Mouse (Mus musculus) cerebellum, adult 18-20 months (tissue): ENCODE results near the gene Slc40a1.

Source experiments
- DNase-seq, 2 experiments: peaks; one replicate each; pipeline ENCODE4 v3.0.0; 2021

The Slc40a1 gene

GRCm38 (mm10) chr1:45926393-45926763 is at the start of gene Slc40a1:
Slc40a1 (minus strand) TSS chr1:45926523.
- DNase-seq, result no peak

- no peak for DNase-seq
Measured at GRCm38 (mm10) chr1:45971314-45971713, 45.0 kb upstream of the Slc40a1 start.

GRCm38 (mm10) chr1:45948988-45949387 is 22.7 kb upstream of the Slc40a1 start:
- DNase-seq, result no peak

GRCm38 (mm10) chr1:45947843-45948242 is 21.5 kb upstream of the Slc40a1 start:
- no peak for DNase-seq

- no peak for DNase-seq
Measured at GRCm38 (mm10) chr1:45931127-45931526, 4.8 kb upstream of the Slc40a1 start.

GRCm38 (mm10) chr1:45926911-45927310 is 588 bp upstream of the Slc40a1 start:
- no peak for DNase-seq

- peak; percentile 11 to 60 for DNase-seq
Measured at GRCm38 (mm10) chr1:45925500-45926392, 577 bp downstream of the Slc40a1 start.

GRCm38 (mm10) chr1:45925131-45925499 is 1.2 kb downstream of the Slc40a1 start:
- DNase-seq, result no peak

- DNase-seq, result no peak
Measured at GRCm38 (mm10) chr1:45924516-45924915, 1.8 kb downstream of the Slc40a1 start.

- DNase-seq, result no peak
Measured at GRCm38 (mm10) chr1:45923306-45923705, 3.0 kb downstream of the Slc40a1 start.

- DNase-seq, result no peak
Measured at GRCm38 (mm10) chr1:45920703-45921102, 5.6 kb downstream of the Slc40a1 start.

GRCm38 (mm10) chr1:45919752-45920151 is 6.6 kb downstream of the Slc40a1 start:
- DNase-seq, result no peak

- no peak for DNase-seq
Measured at GRCm38 (mm10) chr1:45917136-45917803, 9.1 kb downstream of the Slc40a1 start.

- no peak for DNase-seq
Measured at GRCm38 (mm10) chr1:45916174-45916573, 10.1 kb downstream of the Slc40a1 start.

- DNase-seq, result no peak
Measured at GRCm38 (mm10) chr1:45914236-45914635, 12.1 kb downstream of the Slc40a1 start.

GRCm38 (mm10) chr1:45905107-45905821 is 21.1 kb downstream of the Slc40a1 start:
- DNase-seq, result no peak

- DNase-seq, result no peak
Measured at GRCm38 (mm10) chr1:45904161-45904560, 22.2 kb downstream of the Slc40a1 start.

GRCm38 (mm10) chr1:45898044-45898443 is 28.3 kb downstream of the Slc40a1 start:
- DNase-seq, result no peak

- DNase-seq, result no peak
Measured at GRCm38 (mm10) chr1:45894168-45894912, 32.0 kb downstream of the Slc40a1 start.

- no peak for DNase-seq
Measured at GRCm38 (mm10) chr1:45891986-45892385, 34.3 kb downstream of the Slc40a1 start.

GRCm38 (mm10) chr1:45890173-45890572 is 36.1 kb downstream of the Slc40a1 start, which contains the start of gene Gm5269:
Gm5269 (minus strand) TSS chr1:45890273.
- DNase-seq, result no peak

GRCm38 (mm10) chr1:45886800-45887199 is 39.5 kb downstream of the Slc40a1 start:
- DNase-seq, result no peak

GRCm38 (mm10) chr1:45883378-45883777 is 42.9 kb downstream of the Slc40a1 start:
- no peak for DNase-seq
